Mouse (Mus musculus) ES-Bruce4 (cell line): ENCODE measurements at regions not wholly inside any gene's neighbourhood (a gene's known extent, or its start where the extent isn't known, plus 50 kb on each side); places are given as distances from the start of the nearest gene placed in this dataset.

Experiments
- CTCF ChIP-seq: IDR thresholded peaks from one replicate; pipeline ENCODE4 v1.8.1; 2011; ENCODE audit warnings: low read depth, low read length
- EP300 ChIP-seq: IDR thresholded peaks from 2 replicates; pipeline ENCODE4 v1.6.1; 2011; ENCODE audit warnings: low read depth, low read length; ENCODE audit not compliant: insufficient read depth
- POLR2A ChIP-seq: IDR thresholded peaks from one replicate; pipeline ENCODE4 v1.8.1; 2011; ENCODE audit warnings: low read length; ENCODE audit not compliant: insufficient read depth

GRCm38 (mm10) chr12:95589011-95589410, 103.0 kb upstream of the Flrt2 start:
- no peak for TF ChIP-seq CTCF
- no peak for TF ChIP-seq EP300
- no peak for TF ChIP-seq POLR2A
